18 mouse cellular contexts compared by ENCODE assay signal in genomic region chr14:76672442-76672841, GRCm38 (mm10).
DNase-seq lines count a peak whose midpoint lies in the region; ATAC-seq lines count a peak whose summit lies in the region.
"Had no signal": no experiment of that assay in that cellular context is flagged by ENCODE, and none has a peak within 500 bp of the region (broad histone marks: within the 10 kb centered on the region; RNA-seq: fewer than 3 reads in every experiment).

No protein-coding gene starts in this region.

- no peak for DNase-seq in liver, embryonic 11.5 days (ENCODE audit: low spot score)
- DNase-seq in liver: no peak
- no peak for DNase-seq in thymus, postnatal 14 days
- no peak for DNase-seq in T-cell, adult 2 months (ENCODE audit: low spot score)
- DNase-seq in right cerebral cortex, postnatal 25 days: no peak
- DNase-seq: adrenal gland, adult 2 months; adrenal gland, postnatal 25 days; cerebellum, adult 18-20 months; cerebellum, adult 9-11 months; gastrocnemius, postnatal 25 days had no signal

- ATAC-seq in liver, embryonic 11.5 days (replicated peaks; ENCODE audit: low FRiP score): peak; percentile 46; the same call in 1 of the 2 replicates
- peak; percentile 52; the same call in 1 of the 2 replicates for ATAC-seq in liver, embryonic 12.5 days
- peak; percentile 67 for ATAC-seq in liver, embryonic 16.5 days (ENCODE audit: low read depth)
- ATAC-seq: forebrain, embryonic 16.5 days; Patski had no signal

- WGBS in liver, embryonic 11.5 days: 57% methylated on average over 2 of the region's 2 CpGs
- 41% methylated on average over 2 of the region's 2 CpGs for WGBS in liver, embryonic 12.5 days (ENCODE audit: insufficient replicate concordance)
- WGBS in liver, embryonic 16.5 days (ENCODE audit: insufficient replicate concordance): 35% methylated on average over 2 of the region's 2 CpGs

- peak overlapping the region; percentile 33 for H3K4me2 ChIP-seq in liver, embryonic 11.5 days
- H3K4me2 ChIP-seq in liver, embryonic 12.5 days: peak overlapping the region; percentile 24; the same call in 1 of the 2 replicates
- H3K4me2 ChIP-seq in liver, embryonic 16.5 days (ENCODE audit: low read depth, low read length): no peak overlapping the region
- H3K4me2 ChIP-seq: forebrain, embryonic 12.5 days; heart, embryonic 12.5 days; hindbrain, embryonic 14.5 days had no signal

- no peak overlapping the region for H3K4me3 ChIP-seq in liver, embryonic 11.5 days (ENCODE audit: low read depth, low read length)
- H3K4me3 ChIP-seq in liver, embryonic 12.5 days: no peak overlapping the region
- H3K4me3 ChIP-seq in liver, embryonic 16.5 days (ENCODE audit: low read depth, low read length): no peak overlapping the region
- H3K4me3 ChIP-seq: forebrain, embryonic 12.5 days; heart, embryonic 12.5 days; hindbrain, embryonic 10.5 days had no signal

- H3K36me3 ChIP-seq in liver, embryonic 11.5 days (ENCODE audit: control insufficient read depth, insufficient read depth, low read length): no peaks in the 10 kb centered on the region
- no peaks in the 10 kb centered on the region for H3K36me3 ChIP-seq in liver, embryonic 12.5 days
- no peaks in the 10 kb centered on the region for H3K36me3 ChIP-seq in liver, embryonic 16.5 days (ENCODE audit: control insufficient read depth, insufficient read depth)
- H3K36me3 ChIP-seq: forebrain, embryonic 12.5 days; heart, embryonic 12.5 days; hindbrain, embryonic 10.5 days had no signal

- H3K9ac ChIP-seq in liver, embryonic 11.5 days (ENCODE audit: low read depth, low read length): no peak overlapping the region
- no peak overlapping the region for H3K9ac ChIP-seq in liver, embryonic 12.5 days
- H3K9ac ChIP-seq in liver, embryonic 16.5 days (ENCODE audit: low read depth, low read length): no peak overlapping the region
- H3K9ac ChIP-seq: forebrain, embryonic 12.5 days; heart, embryonic 12.5 days; hindbrain, embryonic 14.5 days had no signal

- H3K9me3 ChIP-seq in liver, embryonic 11.5 days (ENCODE audit: control insufficient read depth, low read length): no peaks in the 10 kb centered on the region
- no peaks in the 10 kb centered on the region for H3K9me3 ChIP-seq in liver, embryonic 12.5 days (replicated peaks)
- H3K9me3 ChIP-seq in liver, embryonic 16.5 days (replicated peaks; ENCODE audit: control insufficient read depth, low read length): no peaks in the 10 kb centered on the region
- H3K9me3 ChIP-seq: forebrain, embryonic 12.5 days; heart, embryonic 12.5 days; hindbrain, embryonic 10.5 days had no signal

- H3K27me3 ChIP-seq in liver, embryonic 11.5 days (replicated peaks; ENCODE audit: control insufficient read depth, insufficient read depth, low read length): no peaks in the 10 kb centered on the region
- no peaks in the 10 kb centered on the region for H3K27me3 ChIP-seq in liver, embryonic 12.5 days (replicated peaks)
- no peaks in the 10 kb centered on the region for H3K27me3 ChIP-seq in liver, embryonic 16.5 days (ENCODE audit: control insufficient read depth, insufficient read depth, low read depth, low read length)
- H3K27me3 ChIP-seq: forebrain, embryonic 12.5 days; heart, embryonic 12.5 days; Patski had no signal

- H3K4me1 ChIP-seq in liver, embryonic 11.5 days (replicated peaks; ENCODE audit: control insufficient read depth, insufficient read depth, low read length): peaks cover 20% of the 10 kb centered on the region
- H3K4me1 ChIP-seq in liver, embryonic 12.5 days: peaks cover 25% of the 10 kb centered on the region
- peaks cover 16% of the 10 kb centered on the region for H3K4me1 ChIP-seq in liver, embryonic 16.5 days (ENCODE audit: control insufficient read depth, low read depth, low read length)

- H3K27ac ChIP-seq in liver, embryonic 11.5 days (ENCODE audit: low read depth, low read length): no peak overlapping the region
- H3K27ac ChIP-seq in liver, embryonic 12.5 days: no peak overlapping the region
- no peak overlapping the region for H3K27ac ChIP-seq in liver, embryonic 16.5 days (ENCODE audit: low read length)
- H3K27ac ChIP-seq: forebrain, embryonic 12.5 days; hindbrain, embryonic 10.5 days; hindbrain, embryonic 14.5 days had no signal
